Mouse (Mus musculus): ENCODE measurements at regions not wholly inside any gene's neighbourhood (a gene's known extent, or its start where the extent isn't known, plus 50 kb on each side); places are given as distances from the start of the nearest gene placed in this dataset.
A peak's percentile ranks its signal among the peaks of the same experiment; 100 is the strongest.
"Not testable (repeated sequence)": the region's sequence is repeated elsewhere in the genome, so short reads cannot be mapped to it uniquely, and the experiment has no call there.

GRCm38 (mm10) chr6:69764861-69765260, 1027.2 kb downstream of the Rpia start:
- Histone ChIP-seq H3K79me2 (ENCODE audit: control insufficient read depth, insufficient read depth, low read length) (no peaks in the 10 kb centered on the region), H3K27me3 (ENCODE audit: control insufficient read depth, insufficient read depth, low read length) (no peaks in the 10 kb centered on the region), H3K27ac (replicated peaks; ENCODE audit: insufficient read depth, low read depth, low read length) (no peak overlapping the region), H3K4me1 (ENCODE audit: control insufficient read depth, insufficient read depth, low read length) (no peaks in the 10 kb centered on the region), H3K9ac (ENCODE audit: low read depth, low read length) (no peak overlapping the region), H3K4me3 (ENCODE audit: insufficient read depth, low read depth, low read length) (no peak overlapping the region), H3K36me3 (ENCODE audit: control insufficient read depth, insufficient read depth, low read length) (no peaks in the 10 kb centered on the region)
- no peak for DNase-seq (ENCODE audit: extremely low read depth, low read depth, low spot score)
- no peak for TF ChIP-seq POLR2A (IDR thresholded peaks at IDR 0.05; ENCODE audit: extremely low read depth, insufficient read depth, low read length)
- TF ChIP-seq CTCF (IDR thresholded peaks at IDR 0.05; ENCODE audit: low read depth, low read length), result no peak

- Histone ChIP-seq H3K9ac (ENCODE audit: low read depth, low read length) (no peak overlapping the region), H3K4me3 (ENCODE audit: insufficient read depth, low read depth, low read length) (no peak overlapping the region), H3K27me3 (ENCODE audit: control insufficient read depth, insufficient read depth, low read length) (no peaks in the 10 kb centered on the region), H3K27ac (replicated peaks; ENCODE audit: insufficient read depth, low read depth, low read length) (no peak overlapping the region), H3K36me3 (ENCODE audit: control insufficient read depth, insufficient read depth, low read length) (no peaks in the 10 kb centered on the region), H3K4me1 (ENCODE audit: control insufficient read depth, insufficient read depth, low read length) (no peaks in the 10 kb centered on the region), H3K79me2 (ENCODE audit: control insufficient read depth, insufficient read depth, low read length) (no peaks in the 10 kb centered on the region)
- TF ChIP-seq POLR2A (IDR thresholded peaks at IDR 0.05; ENCODE audit: extremely low read depth, insufficient read depth, low read length) (no peak), CTCF (IDR thresholded peaks at IDR 0.05; ENCODE audit: low read depth, low read length) (no peak)
- DNase-seq (ENCODE audit: extremely low read depth, low read depth, low spot score), result peak; percentile 2
- 78% methylated on average over 2 of the region's 2 CpGs for WGBS
These were observed 1033.4 kb downstream of the Rpia start for GRCm38 (mm10) chr6:69758618-69759017.

- DNase-seq (ENCODE audit: extremely low read depth, low read depth, low spot score), result no peak
- H3K9ac ChIP-seq (ENCODE audit: low read depth, low read length), result no peak overlapping the region
- H3K79me2 ChIP-seq (ENCODE audit: control insufficient read depth, insufficient read depth, low read length), result no peaks in the 10 kb centered on the region
- no peak for TF ChIP-seq POLR2A (IDR thresholded peaks at IDR 0.05; ENCODE audit: extremely low read depth, insufficient read depth, low read length)
- no peak for TF ChIP-seq CTCF (IDR thresholded peaks at IDR 0.05; ENCODE audit: low read depth, low read length)
- no peak overlapping the region for H3K27ac ChIP-seq (replicated peaks; ENCODE audit: insufficient read depth, low read depth, low read length)
- H3K36me3 ChIP-seq (ENCODE audit: control insufficient read depth, insufficient read depth, low read length), result no peaks in the 10 kb centered on the region
- H3K27me3 ChIP-seq (ENCODE audit: control insufficient read depth, insufficient read depth, low read length), result no peaks in the 10 kb centered on the region
- H3K4me3 ChIP-seq (ENCODE audit: insufficient read depth, low read depth, low read length), result no peak overlapping the region
- no peaks in the 10 kb centered on the region for H3K4me1 ChIP-seq (ENCODE audit: control insufficient read depth, insufficient read depth, low read length)
These were observed 1052.9 kb downstream of the Rpia start for GRCm38 (mm10) chr6:69739002-69739625.

GRCm38 (mm10) chr6:69732866-69733265, 1059.2 kb downstream of the Rpia start:
- H3K36me3 ChIP-seq (ENCODE audit: control insufficient read depth, insufficient read depth, low read length); H3K79me2 ChIP-seq (ENCODE audit: control insufficient read depth, insufficient read depth, low read length); H3K27me3 ChIP-seq (ENCODE audit: control insufficient read depth, insufficient read depth, low read length); H3K4me1 ChIP-seq (ENCODE audit: control insufficient read depth, insufficient read depth, low read length); H3K4me3 ChIP-seq (ENCODE audit: insufficient read depth, low read depth, low read length); H3K9ac ChIP-seq (ENCODE audit: low read depth, low read length); DNase-seq (ENCODE audit: extremely low read depth, low read depth, low spot score); H3K27ac ChIP-seq (replicated peaks; ENCODE audit: insufficient read depth, low read depth, low read length): not testable (repeated sequence)
- 3% methylated on average over 1 of the region's 1 CpGs for WGBS

GRCm38 (mm10) chr6:69726362-69726761, 1065.7 kb downstream of the Rpia start:
- DNase-seq (ENCODE audit: extremely low read depth, low read depth, low spot score), result no peak
- TF ChIP-seq CTCF (IDR thresholded peaks at IDR 0.05; ENCODE audit: low read depth, low read length) (no peak), POLR2A (IDR thresholded peaks at IDR 0.05; ENCODE audit: extremely low read depth, insufficient read depth, low read length) (no peak)
- no peak overlapping the region for H3K4me3 ChIP-seq (ENCODE audit: insufficient read depth, low read depth, low read length)
- no peaks in the 10 kb centered on the region for H3K36me3 ChIP-seq (ENCODE audit: control insufficient read depth, insufficient read depth, low read length)
- no peaks in the 10 kb centered on the region for H3K79me2 ChIP-seq (ENCODE audit: control insufficient read depth, insufficient read depth, low read length)
- no peaks in the 10 kb centered on the region for H3K4me1 ChIP-seq (ENCODE audit: control insufficient read depth, insufficient read depth, low read length)
- H3K27me3 ChIP-seq (ENCODE audit: control insufficient read depth, insufficient read depth, low read length), result no peaks in the 10 kb centered on the region
- H3K27ac ChIP-seq (replicated peaks; ENCODE audit: insufficient read depth, low read depth, low read length), result no peak overlapping the region
- H3K9ac ChIP-seq (ENCODE audit: low read depth, low read length), result no peak overlapping the region

- H3K4me1 ChIP-seq (ENCODE audit: control insufficient read depth, insufficient read depth, low read length); H3K27me3 ChIP-seq (ENCODE audit: control insufficient read depth, insufficient read depth, low read length); DNase-seq (ENCODE audit: extremely low read depth, low read depth, low spot score); H3K36me3 ChIP-seq (ENCODE audit: control insufficient read depth, insufficient read depth, low read length); H3K27ac ChIP-seq (replicated peaks; ENCODE audit: insufficient read depth, low read depth, low read length); H3K4me3 ChIP-seq (ENCODE audit: insufficient read depth, low read depth, low read length); H3K9ac ChIP-seq (ENCODE audit: low read depth, low read length); H3K79me2 ChIP-seq (ENCODE audit: control insufficient read depth, insufficient read depth, low read length): not testable (repeated sequence)
- WGBS, result 37% methylated on average over 2 of the region's 2 CpGs
These were observed 1089.2 kb downstream of the Rpia start for GRCm38 (mm10) chr6:69702813-69703212.
